Mouse (Mus musculus) megakaryocyte, embryonic 14.5 days (primary cell): ENCODE measurements around the gene Rab37.

Experiments
- FLI1 ChIP-seq: IDR thresholded peaks from 2 replicates; pipeline ENCODE4 v1.6.1; 2012; ENCODE audit warnings: low read length, inconsistent platforms, mixed read lengths
- GATA1 ChIP-seq: IDR thresholded peaks from 3 replicates; pipeline ENCODE4 v1.6.1; 2012; ENCODE audit warnings: mixed read lengths, low read length, inconsistent platforms, borderline replicate concordance

DNA sequence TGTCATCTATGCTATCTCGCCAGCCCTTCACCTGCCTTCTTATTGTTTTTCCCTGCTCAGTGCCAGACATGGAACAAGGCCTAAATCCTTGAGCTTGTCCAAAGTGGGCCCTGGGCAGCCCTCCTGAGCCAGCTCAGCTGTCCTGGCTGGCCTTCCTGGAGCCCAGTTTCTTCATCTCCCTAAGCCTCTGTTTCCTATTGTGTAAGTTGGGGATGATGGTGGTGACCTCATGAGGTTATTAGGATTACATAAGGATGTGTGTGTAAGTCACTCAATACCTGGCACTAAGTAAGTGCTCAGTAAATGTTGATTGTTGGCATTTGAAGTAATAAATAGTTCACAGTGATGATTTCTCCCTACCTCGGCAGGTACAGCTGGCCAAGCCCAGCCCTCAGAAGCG, 75.5 kb downstream of the Rab37 start:
- TF ChIP-seq FLI1: no peak
- TF ChIP-seq GATA1: no peak
